Mouse (Mus musculus) heart, postnatal 10 days (tissue): ENCODE results near the gene Tctex1d2. TPM values are rescaled to one million over a fixed set of nuclear protein-coding genes. Genes with fewer than 3 reads are reported as not detected.
"Not testable (repeated sequence)": the region's sequence is repeated elsewhere in the genome, so short reads cannot be mapped to it uniquely, and the experiment has no call there.

Source experiments
- DNase-seq, 2 experiments: peaks; one replicate each; pipeline ENCODE4 v3.0.0; 2021
- intact Hi-C: fragments of 180-260 bp; cut with DNase I; formaldehyde crosslinking; loops from one replicate; pipeline ENCODE4 v1.15.1; 2025
- total RNA-seq, 2 experiments: library from RNA; stranded (reverse); gene quantifications; 2 replicates each; pipeline ENCODE4 v1.2.3; 2021

Gene Tctex1d2
- total RNA-seq, 2 experiments from 2014 or later = 5.5 to 5.6 TPM

GRCm38 (mm10) chr16:32431047-32431591, 11.6 kb downstream of the Tctex1d2 start:
- intact Hi-C loops = loop anchor here (2.0 to 5.0 kb wide), 2 partner anchors 28 to 99 kb away; partner anchors contain the start of gene Ubxn7
- no peak for DNase-seq

- intact Hi-C loops = loop anchor here (2.0 to 5.0 kb wide), 2 partner anchors 27 to 100 kb away; partner anchors contain the start of gene Ubxn7
- no peak for DNase-seq
These were observed 12.4 kb downstream of the Tctex1d2 start for GRCm38 (mm10) chr16:32431926-32432325.

DNA sequence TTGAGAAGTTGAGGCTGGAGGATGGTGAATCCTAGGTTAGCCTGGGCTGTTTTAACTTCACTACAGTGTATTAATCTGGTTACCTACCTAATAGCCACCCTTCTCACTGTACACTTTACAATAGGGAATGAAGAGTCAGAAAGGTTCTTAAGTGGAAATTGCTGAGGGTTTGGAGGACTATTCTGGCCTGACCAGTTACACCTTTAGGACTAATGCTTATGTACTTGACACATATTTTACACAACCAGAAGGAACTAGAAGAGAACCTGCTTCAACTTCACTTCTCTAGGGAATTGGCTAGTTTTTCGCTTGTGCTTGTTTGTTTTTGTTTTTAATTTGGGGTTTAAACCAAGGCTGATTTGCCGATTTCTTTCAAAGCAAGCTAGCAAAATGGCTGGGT, 13.6 kb downstream of the Tctex1d2 start:
- DNase-seq = no peak
- intact Hi-C loops = loop anchor here (5.0 kb wide), 1 partner anchor 101 kb away; the partner anchor contains the start of gene Ubxn7

DNA sequence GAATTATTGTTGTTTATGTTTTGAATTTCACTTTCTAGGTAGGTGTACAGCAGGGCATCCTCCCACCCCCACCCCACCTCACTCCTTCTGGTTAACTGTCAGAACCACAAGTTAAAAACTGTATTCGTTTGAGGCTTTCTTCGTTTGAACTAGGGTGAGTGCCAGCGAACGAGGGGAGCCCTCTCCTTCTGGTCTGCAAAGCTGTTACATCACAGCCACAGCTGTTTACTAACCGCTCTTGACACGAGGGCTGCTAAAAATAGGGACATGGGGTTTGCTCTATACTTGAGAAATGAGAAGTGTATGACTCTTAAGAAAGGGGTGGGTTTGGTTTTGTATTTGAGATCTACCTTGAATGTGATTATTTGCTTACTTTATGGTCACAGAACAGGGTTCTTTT, 14.6 kb downstream of the Tctex1d2 start:
- peak; percentile 59 to 61 for DNase-seq
- intact Hi-C loops = loop anchor here (5.0 kb wide), 1 partner anchor 102 kb away; the partner anchor contains the start of gene Ubxn7

- intact Hi-C loops = loop anchor here (5.0 kb wide), 1 partner anchor 102 kb away; the partner anchor contains the start of gene Ubxn7
- no peak for DNase-seq
These were observed 15.2 kb downstream of the Tctex1d2 start for GRCm38 (mm10) chr16:32434691-32435090.

DNA sequence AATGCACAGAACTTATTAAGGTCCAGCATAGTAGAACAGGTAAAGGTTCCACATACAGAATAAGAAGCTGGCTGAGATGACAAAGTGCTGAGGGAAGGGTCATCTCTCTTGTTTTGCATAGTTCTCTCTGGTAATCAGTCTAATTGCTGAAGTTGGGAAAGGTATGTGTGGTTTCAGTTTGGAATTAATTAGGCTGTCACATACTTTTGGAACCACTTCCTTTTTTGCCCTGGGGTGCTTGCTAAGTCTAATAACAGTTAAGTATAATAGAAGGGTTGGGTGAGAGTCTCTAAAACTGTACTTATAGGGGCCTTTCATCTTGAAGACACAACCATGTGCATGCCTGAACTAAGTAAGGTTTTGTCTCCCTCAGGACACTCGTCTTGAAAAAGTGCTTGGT, 17.2 kb downstream of the Tctex1d2 start:
- intact Hi-C loops = no loop called here
- no peak for DNase-seq

DNA sequence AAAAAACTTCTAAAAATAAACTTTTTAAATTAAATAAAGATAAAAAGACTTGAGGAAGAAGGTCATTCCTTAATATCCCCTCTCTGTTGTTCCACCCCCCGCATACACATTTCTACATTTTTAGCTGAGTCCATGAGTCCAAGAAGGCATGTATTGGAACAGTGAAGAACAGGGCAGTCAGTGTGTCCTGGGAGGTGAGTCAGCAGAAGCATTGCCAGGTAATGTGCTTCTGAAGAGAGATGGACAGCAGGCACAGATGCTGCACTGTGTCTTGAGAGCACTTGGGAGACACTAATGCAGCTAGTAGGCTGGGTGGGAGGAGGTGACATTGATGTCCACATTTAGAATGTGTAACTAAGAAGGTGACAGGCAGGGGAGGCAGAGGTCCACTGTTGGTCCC, 17.8 kb downstream of the Tctex1d2 start:
- no peak for DNase-seq
- intact Hi-C loops = no loop called here

- intact Hi-C loops = no loop called here
- DNase-seq = no peak
These were observed 21.9 kb downstream of the Tctex1d2 start for GRCm38 (mm10) chr16:32441432-32441831.

DNA sequence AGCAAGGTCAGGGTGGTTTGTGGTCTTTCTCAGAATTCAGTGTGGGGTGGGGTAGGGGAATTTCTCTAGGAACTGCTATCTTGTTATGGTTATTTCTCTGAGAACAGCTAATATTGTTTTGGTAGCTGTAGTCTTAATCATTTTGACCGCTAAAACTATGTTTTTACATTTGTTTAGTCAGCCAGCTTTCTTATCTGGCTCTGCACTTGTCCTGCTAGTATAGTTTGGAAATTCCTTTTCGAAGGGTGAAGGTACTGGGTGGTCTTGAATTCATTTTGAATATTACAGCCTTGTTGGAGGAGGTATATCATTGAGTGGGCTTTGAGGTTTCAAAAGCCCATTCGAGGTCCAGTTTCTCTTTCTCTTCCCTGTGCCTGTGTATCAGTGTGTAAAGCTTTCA, 25.1 kb downstream of the Tctex1d2 start:
- intact Hi-C loops, DNase-seq: not testable (repeated sequence)

- intact Hi-C loops = no loop called here
- DNase-seq = no peak
These were observed 26.1 kb downstream of the Tctex1d2 start for GRCm38 (mm10) chr16:32445558-32445957.

DNA sequence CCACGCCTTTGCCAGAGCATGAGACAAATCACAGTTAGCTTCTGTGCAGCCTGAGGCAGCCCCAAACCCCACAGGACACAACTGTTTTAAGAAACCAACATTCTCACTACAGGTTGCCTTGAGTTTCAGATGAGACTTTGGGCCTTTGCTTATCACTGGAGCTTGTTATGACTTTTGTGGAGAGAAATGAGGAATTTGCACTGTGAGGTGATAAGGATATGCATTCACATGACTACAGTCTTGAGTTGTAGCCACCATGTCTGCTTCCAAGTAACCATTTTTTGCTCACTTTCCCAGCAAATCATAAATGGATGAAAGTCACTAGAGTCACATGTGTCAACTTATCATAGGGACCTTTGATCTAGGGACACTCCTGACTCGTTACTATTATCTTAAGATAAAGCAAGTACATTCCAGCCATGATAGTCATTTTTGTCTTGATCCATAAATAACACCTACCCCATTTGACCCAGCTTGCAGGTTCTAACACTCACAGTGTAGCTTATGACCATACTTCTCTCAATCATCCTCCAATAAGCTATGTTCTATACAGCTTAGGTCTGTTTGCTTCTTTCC, 27.1 kb downstream of the Tctex1d2 start:
- no peak for DNase-seq
- intact Hi-C loops = no loop called here

DNA sequence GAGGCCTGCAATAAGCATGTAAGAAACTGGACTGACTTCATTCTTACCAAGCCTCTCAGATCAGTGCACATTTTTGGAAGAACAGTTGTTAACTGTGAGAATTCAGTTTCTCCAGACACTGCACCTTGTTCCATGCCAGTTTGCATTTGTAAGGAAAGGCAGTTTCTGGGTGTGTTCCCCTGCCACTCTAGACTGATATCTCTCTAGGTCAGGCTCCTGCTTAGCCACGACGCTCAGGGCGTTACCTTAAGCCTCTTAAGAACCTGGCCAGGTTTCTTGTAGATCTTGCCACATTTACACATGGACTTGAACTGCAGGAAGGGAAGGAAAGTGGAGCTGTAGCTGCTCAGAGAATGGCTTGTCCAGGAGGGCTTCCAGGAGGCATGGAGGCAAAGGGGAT, 30.2 kb downstream of the Tctex1d2 start:
- intact Hi-C loops = no loop called here
- DNase-seq = no peak

GRCm38 (mm10) chr16:32450133-32450532, 30.6 kb downstream of the Tctex1d2 start:
- DNase-seq = no peak
- intact Hi-C loops = no loop called here

- intact Hi-C loops = no loop called here
- no peak for DNase-seq
These were observed 33.6 kb downstream of the Tctex1d2 start for GRCm38 (mm10) chr16:32453102-32453501.

- no peak for DNase-seq
- intact Hi-C loops = loop anchor here (5.0 kb wide), 1 partner anchor 337 kb away; no protein-coding TSS in a partner anchor
These were observed 35.1 kb downstream of the Tctex1d2 start for GRCm38 (mm10) chr16:32454646-32455045.

DNA sequence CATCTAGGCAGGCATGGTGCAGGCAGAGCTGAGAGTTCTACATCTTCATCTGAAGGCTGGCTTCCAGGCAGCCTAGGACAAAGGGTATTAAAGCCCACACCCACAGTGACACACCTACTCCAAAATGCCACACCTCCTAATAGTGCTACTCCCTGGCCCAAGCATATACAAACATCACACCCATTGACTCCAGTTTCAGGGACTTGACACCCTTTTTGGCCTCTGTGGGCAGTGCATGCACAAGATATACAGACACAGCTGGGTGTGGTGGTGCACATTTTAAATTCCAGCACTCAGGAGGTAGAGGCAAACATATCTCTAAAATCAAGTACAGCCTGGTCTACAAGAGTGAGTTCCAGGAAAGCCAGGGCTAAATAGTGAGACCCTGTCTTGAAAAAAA, 36.6 kb downstream of the Tctex1d2 start:
- no peak for DNase-seq
- intact Hi-C loops = loop anchor here (5.0 kb wide), 1 partner anchor 339 kb away; no protein-coding TSS in a partner anchor

DNA sequence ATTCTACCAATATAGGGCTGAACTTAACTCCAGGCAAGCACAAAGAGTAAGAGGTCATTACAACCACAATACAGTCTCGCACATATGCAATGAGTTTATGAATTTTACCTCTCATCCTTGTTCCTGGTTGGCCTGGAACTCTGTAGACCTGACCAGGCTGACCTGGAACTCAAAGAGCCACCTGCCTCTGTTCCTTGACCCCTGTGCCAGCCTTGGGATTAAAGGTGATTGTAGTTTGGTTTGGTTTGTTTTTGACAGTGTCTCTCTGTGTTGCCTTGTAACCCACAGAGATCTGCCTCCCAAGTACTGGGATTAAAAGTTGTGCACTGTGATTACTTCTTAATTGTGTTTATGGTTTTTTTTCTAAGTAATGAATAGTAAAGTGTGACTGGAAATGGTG, 37.3 kb downstream of the Tctex1d2 start:
- intact Hi-C loops = loop anchor here (5.0 kb wide), 1 partner anchor 339 kb away; no protein-coding TSS in a partner anchor

GRCm38 (mm10) chr16:32457589-32458386, 38.3 kb downstream of the Tctex1d2 start:
- intact Hi-C loops = loop anchor here (2.0 to 5.0 kb wide), 3 partner anchors 27 to 340 kb away; partner anchors contain the start of gene Pcyt1a
- DNase-seq = peak; percentile 86 to 88

More for the DNA sequence above, 37.3 kb downstream of the Tctex1d2 start:
- no peak for DNase-seq

DNA sequence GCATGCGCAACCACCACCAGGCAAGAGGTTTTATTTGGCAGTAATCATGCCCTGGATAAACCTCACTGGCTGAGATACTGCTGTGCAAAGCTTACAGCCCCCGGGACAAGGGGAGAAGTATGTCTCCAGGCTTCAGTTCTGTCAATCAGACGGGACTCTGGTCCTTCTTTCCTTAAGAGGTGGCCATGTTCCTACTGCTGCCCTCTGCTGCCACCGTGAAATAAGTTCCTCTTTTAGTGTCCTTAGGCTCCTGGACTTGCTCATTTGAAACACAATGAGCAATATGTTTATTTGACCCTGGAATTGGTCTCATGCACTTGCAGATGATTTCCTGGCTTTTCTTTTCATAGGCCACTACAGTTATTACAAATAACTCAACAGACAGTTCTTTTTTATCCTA, 41.0 kb downstream of the Tctex1d2 start:
- intact Hi-C loops = loop anchor here (5.0 kb wide), 1 partner anchor 183 kb away; the partner anchor contains the start of gene Rnf168
- DNase-seq = no peak

GRCm38 (mm10) chr16:32461713-32462112, 42.2 kb downstream of the Tctex1d2 start:
- DNase-seq = no peak
- intact Hi-C loops = loop anchor here (5.0 kb wide), 1 partner anchor 184 kb away; the partner anchor contains the start of gene Rnf168

DNA sequence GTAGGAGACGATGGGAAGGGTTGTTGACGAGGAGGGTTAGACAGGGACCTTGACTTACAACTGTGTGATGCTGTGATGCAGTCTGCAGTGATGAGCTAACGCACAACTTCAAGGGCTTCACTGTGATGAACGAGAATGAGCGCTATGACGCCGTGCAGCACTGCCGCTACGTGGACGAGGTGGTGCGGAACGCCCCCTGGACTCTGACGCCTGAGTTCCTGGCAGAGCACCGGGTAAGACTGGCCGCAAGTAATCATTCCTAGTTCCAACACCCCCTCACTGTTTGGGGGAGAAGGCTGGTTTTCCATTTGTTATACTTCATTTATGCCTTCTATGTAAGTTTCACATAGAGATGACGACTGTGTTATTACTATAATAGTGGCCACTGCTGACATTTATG, 43.4 kb downstream of the Tctex1d2 start:
- intact Hi-C loops = loop anchor here (5.0 kb wide), 1 partner anchor 186 kb away; the partner anchor contains the start of gene Rnf168

More for the DNA sequence above, 43.4 kb downstream of the Tctex1d2 start:
- no peak for DNase-seq
